Comparison of ENCODE assay signal across 8 mouse cellular contexts in the genomic region with DNA sequence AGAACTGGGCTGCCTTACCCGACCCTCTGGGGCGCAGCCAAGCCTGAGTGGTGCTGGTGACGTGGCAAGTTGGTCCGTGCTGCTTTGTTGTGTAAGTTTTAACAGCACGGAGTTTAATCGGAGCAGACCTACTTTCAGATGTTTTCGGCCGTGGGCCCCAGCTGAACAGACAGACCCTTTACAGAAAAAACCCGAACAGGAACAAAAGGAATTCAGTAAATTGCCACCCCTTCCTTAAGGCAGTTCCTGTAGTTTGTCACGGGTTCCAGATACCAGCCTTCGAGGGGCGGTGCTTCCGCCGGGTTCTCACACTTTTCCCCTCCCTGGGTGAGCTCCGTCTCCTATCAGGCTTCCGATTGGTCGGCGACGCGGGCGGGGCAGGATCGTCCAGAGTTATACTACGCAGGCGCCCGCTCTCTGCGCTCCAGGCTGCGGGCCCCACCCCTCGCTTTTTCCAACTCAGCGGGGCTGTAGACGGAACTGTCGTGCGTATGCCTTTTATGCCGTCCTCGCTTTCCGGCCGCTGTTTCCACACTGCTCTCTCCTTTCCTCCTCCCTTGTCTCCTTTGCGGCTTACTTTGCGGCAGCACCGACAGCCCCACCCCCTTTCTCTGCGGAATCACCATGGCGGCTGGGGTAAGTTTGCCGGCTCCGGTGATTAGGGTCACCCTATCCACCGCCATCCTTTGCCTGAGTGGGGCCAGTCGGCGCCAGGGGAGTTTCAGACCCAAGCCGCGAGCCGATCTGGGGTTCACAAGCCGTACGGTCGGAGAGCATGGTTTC. TPM values are rescaled to one million over a fixed set of nuclear protein-coding genes. Genes with fewer than 3 reads are reported as not detected.
A peak's percentile ranks its signal among the peaks of the same experiment; 100 is the strongest.
DNase-seq lines count a peak whose midpoint lies in the region; ATAC-seq and TF ChIP-seq lines count a peak whose summit lies in the region.

TSS of gene Eef1g (plus strand) at position 452 of the 783 bp plus-strand sequence.

- H3K4me1 ChIP-seq in hindbrain, postnatal 0 days (ENCODE audit: insufficient read depth, low read length) = peaks cover 6% of the 10 kb centered on the region; the same call in 1 of the 2 replicates

- under 1% methylated on average over 52 of the region's 52 CpGs for WGBS in hindbrain, postnatal 0 days

- no peaks in the 10 kb centered on the region for H3K9me3 ChIP-seq in hindbrain, postnatal 0 days (ENCODE audit: low read length)

- peak within 1 kb of the TSS; percentile 92 for H3K4me3 ChIP-seq in gastrocnemius, adult 2 months
- peak within 1 kb of the TSS; percentile 80 for H3K4me3 ChIP-seq in hindbrain, postnatal 0 days (ENCODE audit: low read length)
- peak within 1 kb of the TSS; percentile 80 for H3K4me3 ChIP-seq in left cerebral cortex, adult 2 months

- intact Hi-C loops in gastrocnemius, adult 2 months (cut with DNase I) = loop anchor here (2.0 kb wide), 1 partner anchor 46 kb away; the partner anchor contains the start of gene B3gat3
- intact Hi-C loops in left cerebral cortex, adult 2 months (cut with DNase I) = loop anchor here (1.0 kb wide), 1 partner anchor 13 kb away; the partner anchor contains the start of gene Tut1

- ATAC-seq in common myeloid progenitor, adult 5-6 weeks (replicated peaks; ENCODE audit: low read depth, poor library complexity, severe bottlenecking) = peak; percentile 96
- ATAC-seq in hindbrain, postnatal 0 days = peak; percentile 99
- ATAC-seq in megakaryocyte, adult 5-6 weeks (ENCODE audit: poor library complexity, severe bottlenecking) = peak; percentile 96

- H3K36me3 ChIP-seq in hindbrain, postnatal 0 days (ENCODE audit: insufficient read depth, low read length) = peaks cover 53% of the 10 kb centered on the region

- no peak for TF ChIP-seq CTCF in gastrocnemius, adult 2 months (IDR thresholded peaks at IDR 0.05)
- TF ChIP-seq CTCF in hindbrain, postnatal 0 days (IDR thresholded peaks at IDR 0.05; ENCODE audit: low read depth) = no peak
- TF ChIP-seq CTCF in left cerebral cortex, adult 2 months (IDR thresholded peaks at IDR 0.05) = no peak

- peak; percentile 100 for DNase-seq in ZHBTc4 (ENCODE audit: low read depth, low spot score)
- DNase-seq in gastrocnemius, adult 2 months = peak; percentile 99
- peak; percentile 99 for DNase-seq in hindbrain, postnatal 0 days (ENCODE audit: low spot score)
- DNase-seq in left cerebral cortex, adult 2 months (ENCODE audit: extremely low spot score in 1 of 2, low spot score in 2 of 2) = peak; percentile 98 to 100
- DNase-seq in right cerebral cortex, adult 2 months (ENCODE audit: low spot score in 2 of 2) = peak; percentile 99
- DNase-seq in urinary bladder, postnatal 14 days (ENCODE audit: low spot score) = peak; percentile 99

- no peaks in the 10 kb centered on the region for H3K27me3 ChIP-seq in hindbrain, postnatal 0 days (ENCODE audit: insufficient read depth, low read length)

- peak within 1 kb of the TSS; percentile 86 for H3K9ac ChIP-seq in hindbrain, postnatal 0 days (replicated peaks; ENCODE audit: low read length)

- H3K27ac ChIP-seq in gastrocnemius, adult 2 months = peak within 1 kb of the TSS; percentile 98
- H3K27ac ChIP-seq in hindbrain, postnatal 0 days = peak within 1 kb of the TSS; percentile 86
- peak within 1 kb of the TSS; percentile 91 for H3K27ac ChIP-seq in left cerebral cortex, adult 2 months

- peak within 1 kb of the TSS; percentile 86 for H3K4me2 ChIP-seq in hindbrain, postnatal 0 days (ENCODE audit: low read depth, low read length)

RNA-seq across cellular contexts. Expression of gene Eef1g, which starts in this region (rescaled TPM):
- 721 and 789 TPM in 2 replicates for total RNA-seq in common myeloid progenitor, adult 5-6 weeks (2017)
- total RNA-seq in gastrocnemius, adult 2 months (2021) = 100 to 1,000 TPM; 423 to 463 TPM
- 442 and 469 TPM in 2 replicates for total RNA-seq in hindbrain, postnatal 0 days (2014; rRNA removed)
- polyA plus RNA-seq in hindbrain, postnatal 0 days (2015; fragmentation: Nextera tagmentation; extraction: Ambion mirVana) = 256 and 260 TPM in 2 replicates
- total RNA-seq in left cerebral cortex, adult 2 months (2021) = 100 to 1,000 TPM; 228 to 236 TPM
- 319 and 343 TPM in 2 replicates for total RNA-seq in megakaryocyte, adult 5-6 weeks (2015)
- total RNA-seq in megakaryocyte, adult 5-6 weeks (2017) = 206 and 209 TPM in 2 replicates

Comparison
In these comparisons a context has a peak if more than half of its experiments do, and no peak if none do; other contexts are left out.
1. Peak in every context shown above with its lines: DNase-seq, ATAC-seq, H3K4me3 ChIP-seq and H3K27ac ChIP-seq.